Mouse (Mus musculus): Measurements from ENCODE around the gene Bnip2. TPM values are rescaled to one million over a fixed set of nuclear protein-coding genes. Genes with fewer than 3 reads are reported as not detected.
A peak's percentile ranks its signal among the peaks of the same experiment; 100 is the strongest.

Bnip2 gene
- polyA plus RNA-seq, 1 experiment = 65.6 TPM

DNA sequence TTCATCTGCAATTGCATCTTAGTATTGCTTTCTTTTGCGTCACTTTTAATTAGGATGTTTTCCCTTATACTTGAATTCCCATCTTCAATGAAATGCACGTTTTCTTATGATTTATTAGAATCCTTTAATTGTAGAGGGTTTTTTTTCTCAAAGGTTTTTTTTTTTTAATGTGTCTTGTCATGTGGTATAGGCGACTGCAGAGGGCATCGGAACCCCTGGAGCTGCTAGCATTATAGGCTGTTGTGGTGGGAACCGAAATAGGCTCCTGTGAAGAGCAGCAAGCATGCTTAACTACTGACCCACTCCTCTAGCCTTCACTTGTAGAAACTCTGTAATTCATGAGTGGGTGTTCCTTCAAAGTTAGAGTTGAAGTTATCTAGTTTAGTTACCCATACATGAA, 1.1 kb downstream of the Bnip2 start:
- Histone ChIP-seq H3K36me3 (ENCODE audit: control insufficient read depth, insufficient read depth, low read length, poor library complexity, severe bottlenecking) (0 out of 2 replicates have a peak, but pooled peaks cover 4% of the 10 kb centered on the region), H3K27ac (ENCODE audit: insufficient read depth, low read length) (no peak overlapping the region), H3K4me3 (ENCODE audit: low read depth, low read length) (no peak overlapping the region), H3K27me3 (ENCODE audit: control insufficient read depth, insufficient read depth, low read length, poor library complexity, severe bottlenecking) (no peaks in the 10 kb centered on the region), H3K4me1 (ENCODE audit: control insufficient read depth, insufficient read depth, low read length) (no peaks in the 10 kb centered on the region), H3K9ac (ENCODE audit: low read depth, poor library complexity, severe bottlenecking) (peak overlapping the region; percentile 92), H3K9me3 (replicated peaks; ENCODE audit: control insufficient read depth, insufficient read depth, low read length, poor library complexity, severe bottlenecking) (no peaks in the 10 kb centered on the region)
- no peak for TF ChIP-seq CTCF (IDR thresholded peaks at IDR 0.05; ENCODE audit: low read depth, low read length)
- no peak for TF ChIP-seq POLR2A (IDR thresholded peaks at IDR 0.05; ENCODE audit: insufficient read depth, low read length)
- TF ChIP-seq EP300 (IDR thresholded peaks at IDR 0.05; ENCODE audit: insufficient read depth, low read depth, low read length) = no peak

GRCm38 (mm10) chr9:69992841-69993277, 3.6 kb downstream of the Bnip2 start:
- Histone ChIP-seq H3K4me3 (ENCODE audit: low read depth, low read length) (no peak overlapping the region), H3K4me1 (ENCODE audit: control insufficient read depth, insufficient read depth, low read length) (no peaks in the 10 kb centered on the region), H3K9me3 (replicated peaks; ENCODE audit: control insufficient read depth, insufficient read depth, low read length, poor library complexity, severe bottlenecking) (no peaks in the 10 kb centered on the region), H3K36me3 (ENCODE audit: control insufficient read depth, insufficient read depth, low read length, poor library complexity, severe bottlenecking) (peaks cover 20% of the 10 kb centered on the region), H3K27ac (ENCODE audit: insufficient read depth, low read length) (no peak overlapping the region), H3K9ac (ENCODE audit: low read depth, poor library complexity, severe bottlenecking) (no peak overlapping the region), H3K27me3 (ENCODE audit: control insufficient read depth, insufficient read depth, low read length, poor library complexity, severe bottlenecking) (no peaks in the 10 kb centered on the region)
- TF ChIP-seq EP300 (IDR thresholded peaks at IDR 0.05; ENCODE audit: insufficient read depth, low read depth, low read length) (no peak), CTCF (IDR thresholded peaks at IDR 0.05; ENCODE audit: low read depth, low read length) (no peak), POLR2A (IDR thresholded peaks at IDR 0.05; ENCODE audit: insufficient read depth, low read length) (no peak)

GRCm38 (mm10) chr9:69993479-69993878, 4.2 kb downstream of the Bnip2 start:
- Histone ChIP-seq H3K4me3 (ENCODE audit: low read depth, low read length) (no peak overlapping the region), H3K27me3 (ENCODE audit: control insufficient read depth, insufficient read depth, low read length, poor library complexity, severe bottlenecking) (no peaks in the 10 kb centered on the region), H3K4me1 (ENCODE audit: control insufficient read depth, insufficient read depth, low read length) (no peaks in the 10 kb centered on the region), H3K36me3 (ENCODE audit: control insufficient read depth, insufficient read depth, low read length, poor library complexity, severe bottlenecking) (peaks cover 20% of the 10 kb centered on the region), H3K9me3 (replicated peaks; ENCODE audit: control insufficient read depth, insufficient read depth, low read length, poor library complexity, severe bottlenecking) (no peaks in the 10 kb centered on the region), H3K27ac (ENCODE audit: insufficient read depth, low read length) (no peak overlapping the region), H3K9ac (ENCODE audit: low read depth, poor library complexity, severe bottlenecking) (no peak overlapping the region)
- TF ChIP-seq POLR2A (IDR thresholded peaks at IDR 0.05; ENCODE audit: insufficient read depth, low read length) (no peak), CTCF (IDR thresholded peaks at IDR 0.05; ENCODE audit: low read depth, low read length) (no peak), EP300 (IDR thresholded peaks at IDR 0.05; ENCODE audit: insufficient read depth, low read depth, low read length) (no peak)

GRCm38 (mm10) chr9:69994547-69994946, 5.3 kb downstream of the Bnip2 start:
- Histone ChIP-seq H3K9ac (ENCODE audit: low read depth, poor library complexity, severe bottlenecking) (no peak overlapping the region), H3K9me3 (replicated peaks; ENCODE audit: control insufficient read depth, insufficient read depth, low read length, poor library complexity, severe bottlenecking) (no peaks in the 10 kb centered on the region), H3K27ac (ENCODE audit: insufficient read depth, low read length) (no peak overlapping the region), H3K36me3 (ENCODE audit: control insufficient read depth, insufficient read depth, low read length, poor library complexity, severe bottlenecking) (peaks cover 27% of the 10 kb centered on the region), H3K4me1 (ENCODE audit: control insufficient read depth, insufficient read depth, low read length) (no peaks in the 10 kb centered on the region), H3K4me3 (ENCODE audit: low read depth, low read length) (no peak overlapping the region), H3K27me3 (ENCODE audit: control insufficient read depth, insufficient read depth, low read length, poor library complexity, severe bottlenecking) (no peaks in the 10 kb centered on the region)
- TF ChIP-seq POLR2A (IDR thresholded peaks at IDR 0.05; ENCODE audit: insufficient read depth, low read length) = no peak
- no peak for TF ChIP-seq EP300 (IDR thresholded peaks at IDR 0.05; ENCODE audit: insufficient read depth, low read depth, low read length)
- TF ChIP-seq CTCF (IDR thresholded peaks at IDR 0.05; ENCODE audit: low read depth, low read length) = no peak

GRCm38 (mm10) chr9:69999318-69999717, 10.1 kb downstream of the Bnip2 start:
- H3K9me3 ChIP-seq (replicated peaks; ENCODE audit: control insufficient read depth, insufficient read depth, low read length, poor library complexity, severe bottlenecking) = no peaks in the 10 kb centered on the region
- H3K9ac ChIP-seq (ENCODE audit: low read depth, poor library complexity, severe bottlenecking) = no peak overlapping the region
- H3K27me3 ChIP-seq (ENCODE audit: control insufficient read depth, insufficient read depth, low read length, poor library complexity, severe bottlenecking) = no peaks in the 10 kb centered on the region
- no peaks in the 10 kb centered on the region for H3K4me1 ChIP-seq (ENCODE audit: control insufficient read depth, insufficient read depth, low read length)
- H3K36me3 ChIP-seq (ENCODE audit: control insufficient read depth, insufficient read depth, low read length, poor library complexity, severe bottlenecking) = peaks cover 64% of the 10 kb centered on the region
- no peak overlapping the region for H3K27ac ChIP-seq (ENCODE audit: insufficient read depth, low read length)
- TF ChIP-seq EP300 (IDR thresholded peaks at IDR 0.05; ENCODE audit: insufficient read depth, low read depth, low read length) (no peak), CTCF (IDR thresholded peaks at IDR 0.05; ENCODE audit: low read depth, low read length) (no peak), POLR2A (IDR thresholded peaks at IDR 0.05; ENCODE audit: insufficient read depth, low read length) (no peak)
- H3K4me3 ChIP-seq (ENCODE audit: low read depth, low read length) = no peak overlapping the region

DNA sequence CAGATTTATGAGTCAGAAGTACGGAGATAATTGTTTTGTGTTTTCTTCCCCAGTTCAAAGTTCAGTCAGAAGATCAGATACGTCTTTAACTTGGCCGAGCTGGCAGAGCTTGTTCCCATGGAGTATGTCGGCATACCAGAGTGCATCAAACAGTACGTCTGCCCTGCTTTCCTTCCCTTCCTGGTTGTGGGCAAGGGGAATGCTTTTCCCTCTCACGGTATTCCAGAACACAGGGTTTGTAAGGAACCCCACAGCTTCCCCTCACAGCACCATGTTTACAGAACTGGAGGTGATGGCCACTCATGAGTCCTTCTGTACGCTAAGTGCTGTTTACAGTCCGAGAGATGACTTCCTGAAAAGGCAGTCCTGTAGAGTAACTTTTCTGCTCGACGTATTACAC, 14.2 kb downstream of the Bnip2 start:
- H3K36me3 ChIP-seq (ENCODE audit: control insufficient read depth, insufficient read depth, low read length, poor library complexity, severe bottlenecking) = peaks cover 71% of the 10 kb centered on the region
- TF ChIP-seq EP300 (IDR thresholded peaks at IDR 0.05; ENCODE audit: insufficient read depth, low read depth, low read length) (no peak), POLR2A (IDR thresholded peaks at IDR 0.05; ENCODE audit: insufficient read depth, low read length) (no peak), CTCF (IDR thresholded peaks at IDR 0.05; ENCODE audit: low read depth, low read length) (no peak)

More for the DNA sequence above, 14.2 kb downstream of the Bnip2 start:
- Histone ChIP-seq H3K27ac (ENCODE audit: insufficient read depth, low read length) (no peak overlapping the region), H3K27me3 (ENCODE audit: control insufficient read depth, insufficient read depth, low read length, poor library complexity, severe bottlenecking) (no peaks in the 10 kb centered on the region), H3K4me3 (ENCODE audit: low read depth, low read length) (no peak overlapping the region), H3K4me1 (ENCODE audit: control insufficient read depth, insufficient read depth, low read length) (no peaks in the 10 kb centered on the region), H3K9me3 (replicated peaks; ENCODE audit: control insufficient read depth, insufficient read depth, low read length, poor library complexity, severe bottlenecking) (no peaks in the 10 kb centered on the region), H3K9ac (ENCODE audit: low read depth, poor library complexity, severe bottlenecking) (no peak overlapping the region)
